Mouse (Mus musculus) intestine, embryonic 16.5 days (tissue): ENCODE data around the gene Egfem1. TPM values are rescaled to one million over a fixed set of nuclear protein-coding genes. Genes with fewer than 3 reads are reported as not detected.

Experiments
- ATAC-seq: fragments of 200-750 bp; cut with Nextera tagmentation; 2 replicates; pipeline ENCODE4 v1.8.0; 2017; ENCODE audit warnings: moderate TSS enrichment, moderate library complexity
- H3K27ac ChIP-seq: fragments of 300-500 bp; sonication (generic); 2 replicates; pipeline ENCODE4 v1.5.1; 2014; ENCODE audit warnings: mild to moderate bottlenecking, low read length
- H3K27me3 ChIP-seq: fragments of 300-500 bp; sonication (generic); replicated peaks from 2 replicates; pipeline ENCODE4 v1.6.1; 2014; ENCODE audit warnings: low read length, control low read depth, mixed read lengths; ENCODE audit not compliant: control insufficient read depth, insufficient read depth
- H3K36me3 ChIP-seq: fragments of 300-500 bp; sonication (generic); 2 replicates; pipeline ENCODE4 v1.6.1; 2014; ENCODE audit warnings: low read length, control low read depth; ENCODE audit not compliant: control insufficient read depth, insufficient read depth
- H3K4me1 ChIP-seq: fragments of 300-500 bp; sonication (generic); 2 replicates; pipeline ENCODE4 v1.6.1; 2014; ENCODE audit warnings: low read length, control low read depth, mixed read lengths; ENCODE audit not compliant: control insufficient read depth, insufficient read depth
- H3K4me2 ChIP-seq: fragments of 300-500 bp; sonication (generic); 2 replicates; pipeline ENCODE4 v1.6.1; 2014; ENCODE audit warnings: low read depth, low read length, control low read depth
- H3K4me3 ChIP-seq: fragments of 300-500 bp; sonication (generic); 2 replicates; pipeline ENCODE4 v1.5.1; 2014; ENCODE audit warnings: mild to moderate bottlenecking, low read length
- H3K9ac ChIP-seq: fragments of 300-500 bp; sonication (generic); 2 replicates; pipeline ENCODE4 v1.6.1; 2014; ENCODE audit warnings: low read depth, low read length
- H3K9me3 ChIP-seq: fragments of 300-500 bp; sonication (generic); 2 replicates; pipeline ENCODE4 v1.6.1; 2016; ENCODE audit warnings: low read length, control low read depth; ENCODE audit not compliant: control insufficient read depth
- WGBS: fragments of 180-500 bp; shearing (Covaris S2); extraction: QIAGEN DNeasy Blood & Tissue Kit; methylation state at CpG from one replicate; pipeline ENCODE4 v1.1.7; 2014; 5-methylcytosine and 5-hydroxymethylcytosine counted together
- polyA plus RNA-seq: library from polyadenylated mRNA; unstranded; fragments of >200 nt; fragmentation: Nextera tagmentation; extraction: Ambion mirVana; gene quantifications from 2 replicates; pipeline ENCODE4 v1.2.1, GENCODE M21; 2015

The Egfem1 gene
- polyA plus RNA-seq, 1 experiment from 2014 or later = 0.33 TPM

GRCm38 (mm10) chr3:29235477-29235876, 153.7 kb downstream of the Egfem1 start:
- H3K9ac ChIP-seq = no peak overlapping the region
- ATAC-seq = no peak
- WGBS = 42% methylated on average over 4 of the region's 4 CpGs
- no peak overlapping the region for H3K4me3 ChIP-seq
- no peak overlapping the region for H3K27ac ChIP-seq
- H3K4me1 ChIP-seq = no peaks in the 10 kb centered on the region
- no peaks in the 10 kb centered on the region for H3K36me3 ChIP-seq
- no peaks in the 10 kb centered on the region for H3K9me3 ChIP-seq
- H3K27me3 ChIP-seq = no peaks in the 10 kb centered on the region
- no peak overlapping the region for H3K4me2 ChIP-seq

- no peak overlapping the region for H3K9ac ChIP-seq
- H3K4me1 ChIP-seq = no peaks in the 10 kb centered on the region
- H3K27ac ChIP-seq = no peak overlapping the region
- no peaks in the 10 kb centered on the region for H3K9me3 ChIP-seq
- no peak for ATAC-seq
- no peak overlapping the region for H3K4me3 ChIP-seq
- H3K27me3 ChIP-seq = no peaks in the 10 kb centered on the region
- WGBS = 80% methylated on average over 5 of the region's 5 CpGs
- H3K36me3 ChIP-seq = no peaks in the 10 kb centered on the region
- H3K4me2 ChIP-seq = no peak overlapping the region
Measured at GRCm38 (mm10) chr3:29236517-29236916, 154.7 kb downstream of the Egfem1 start.

- ATAC-seq = peak; percentile 68
- H3K9me3 ChIP-seq = no peaks in the 10 kb centered on the region
- WGBS = 6% methylated on average over 3 of the region's 3 CpGs
Measured at GRCm38 (mm10) chr3:29243600-29243999, 161.8 kb downstream of the Egfem1 start.

GRCm38 (mm10) chr3:29291633-29292032, 209.8 kb downstream of the Egfem1 start:
- WGBS = 82% methylated on average over 4 of the region's 4 CpGs
- H3K4me1 ChIP-seq = no peaks in the 10 kb centered on the region

More at GRCm38 (mm10) chr3:29243600-29243999, 161.8 kb downstream of the Egfem1 start:
- Histone ChIP-seq H3K36me3 (no peaks in the 10 kb centered on the region), H3K9ac (no peak overlapping the region), H3K27ac (no peak overlapping the region), H3K4me3 (no peak overlapping the region), H3K27me3 (no peaks in the 10 kb centered on the region), H3K4me2 (no peak overlapping the region), H3K4me1 (no peaks in the 10 kb centered on the region)

GRCm38 (mm10) chr3:29292251-29292650, 210.4 kb downstream of the Egfem1 start:
- Histone ChIP-seq H3K9ac (no peak overlapping the region), H3K27me3 (no peaks in the 10 kb centered on the region), H3K27ac (no peak overlapping the region), H3K4me1 (no peaks in the 10 kb centered on the region), H3K9me3 (no peaks in the 10 kb centered on the region), H3K36me3 (no peaks in the 10 kb centered on the region), H3K4me2 (no peak overlapping the region), H3K4me3 (no peak overlapping the region)
- 66% methylated on average over 3 of the region's 3 CpGs for WGBS
- no peak for ATAC-seq

More at GRCm38 (mm10) chr3:29291633-29292032, 209.8 kb downstream of the Egfem1 start:
- H3K36me3 ChIP-seq = no peaks in the 10 kb centered on the region
- no peak overlapping the region for H3K27ac ChIP-seq
- H3K4me2 ChIP-seq = no peak overlapping the region
- no peak overlapping the region for H3K9ac ChIP-seq
- H3K9me3 ChIP-seq = no peaks in the 10 kb centered on the region
- H3K4me3 ChIP-seq = no peak overlapping the region
- no peaks in the 10 kb centered on the region for H3K27me3 ChIP-seq
- ATAC-seq = no peak

- Histone ChIP-seq H3K9ac (no peak overlapping the region), H3K4me3 (no peak overlapping the region), H3K4me1 (no peaks in the 10 kb centered on the region), H3K36me3 (no peaks in the 10 kb centered on the region), H3K27me3 (no peaks in the 10 kb centered on the region), H3K9me3 (no peaks in the 10 kb centered on the region), H3K27ac (no peak overlapping the region), H3K4me2 (no peak overlapping the region)
- 65% methylated on average over 4 of the region's 4 CpGs for WGBS
- no peak for ATAC-seq
Measured at GRCm38 (mm10) chr3:29293230-29293629, 211.4 kb downstream of the Egfem1 start.

- Histone ChIP-seq H3K27me3 (no peaks in the 10 kb centered on the region), H3K4me1 (no peaks in the 10 kb centered on the region), H3K4me2 (no peak overlapping the region), H3K27ac (no peak overlapping the region), H3K4me3 (no peak overlapping the region), H3K9me3 (no peaks in the 10 kb centered on the region), H3K9ac (no peak overlapping the region), H3K36me3 (no peaks in the 10 kb centered on the region)
- 58% methylated on average over 3 of the region's 3 CpGs for WGBS
- ATAC-seq = no peak
Measured at GRCm38 (mm10) chr3:29342223-29342791, 260.5 kb downstream of the Egfem1 start.

- H3K9ac ChIP-seq = no peak overlapping the region
- no peak for ATAC-seq
Measured at GRCm38 (mm10) chr3:29345805-29346204, 264.0 kb downstream of the Egfem1 start.

GRCm38 (mm10) chr3:29366907-29367306, 285.1 kb downstream of the Egfem1 start:
- H3K4me2 ChIP-seq = no peak overlapping the region
- H3K27ac ChIP-seq = no peak overlapping the region
- H3K4me1 ChIP-seq = no peaks in the 10 kb centered on the region
- H3K4me3 ChIP-seq = no peak overlapping the region
- no peak overlapping the region for H3K9ac ChIP-seq
- ATAC-seq = no peak
- H3K9me3 ChIP-seq = no peaks in the 10 kb centered on the region
- 70% methylated on average over 8 of the region's 8 CpGs for WGBS
- no peaks in the 10 kb centered on the region for H3K36me3 ChIP-seq
- H3K27me3 ChIP-seq = no peaks in the 10 kb centered on the region

More at GRCm38 (mm10) chr3:29345805-29346204, 264.0 kb downstream of the Egfem1 start:
- H3K4me2 ChIP-seq = no peak overlapping the region
- H3K4me1 ChIP-seq = no peaks in the 10 kb centered on the region
- no peaks in the 10 kb centered on the region for H3K9me3 ChIP-seq
- no peaks in the 10 kb centered on the region for H3K27me3 ChIP-seq
- H3K36me3 ChIP-seq = no peaks in the 10 kb centered on the region
- 80% methylated on average over 3 of the region's 3 CpGs for whole genome bisulfite sequencing
- H3K27ac ChIP-seq = no peak overlapping the region
- no peak overlapping the region for H3K4me3 ChIP-seq

- Histone ChIP-seq H3K27ac (no peak overlapping the region), H3K9me3 (no peaks in the 10 kb centered on the region), H3K4me3 (no peak overlapping the region), H3K4me2 (no peak overlapping the region), H3K27me3 (no peaks in the 10 kb centered on the region), H3K4me1 (no peaks in the 10 kb centered on the region), H3K36me3 (no peaks in the 10 kb centered on the region), H3K9ac (no peak overlapping the region)
- WGBS = 75% methylated on average over 5 of the region's 5 CpGs
- no peak for ATAC-seq
Measured at GRCm38 (mm10) chr3:29370519-29370918, 288.7 kb downstream of the Egfem1 start.
